28 mouse cellular contexts compared by ENCODE assay signal in genomic region chr16:38379493-38379892, GRCm38 (mm10). TPM values are rescaled to one million over a fixed set of nuclear protein-coding genes. Genes with fewer than 3 reads are reported as not detected.
"Had no signal": no experiment of that assay in that cellular context is flagged by ENCODE, and none has a peak within 500 bp of the region (broad histone marks: within the 10 kb centered on the region; RNA-seq: fewer than 3 reads in every experiment).

No protein-coding gene starts in this region.

- DNase-seq: lung, adult 2 months; lung, postnatal 14 days; lung, postnatal 36 days; retina, postnatal 1 day; right cerebral cortex, adult 18-20 months; right cerebral cortex, postnatal 25 days; right cerebral cortex, postnatal 4 days; spleen, adult 18-20 months; thymus, adult 18-20 months; thymus, postnatal 14 days; thymus, postnatal 36 days had no signal

- H3K9ac ChIP-seq: lung, embryonic 15.5 days; midbrain, embryonic 13.5 days; midbrain, embryonic 15.5 days; neural tube, embryonic 13.5 days; neural tube, embryonic 15.5 days had no signal

- H3K4me3 ChIP-seq: lung, embryonic 15.5 days; megakaryocyte, embryonic 14.5 days; midbrain, embryonic 13.5 days; midbrain, embryonic 15.5 days; neural tube, embryonic 13.5 days; neural tube, embryonic 15.5 days had no signal

- H3K9me3 ChIP-seq: lung, embryonic 15.5 days; megakaryocyte, embryonic 14.5 days; midbrain, embryonic 13.5 days; midbrain, embryonic 15.5 days; neural tube, embryonic 13.5 days; neural tube, embryonic 15.5 days had no signal

- H3K27me3 ChIP-seq: lung, embryonic 15.5 days; megakaryocyte, embryonic 14.5 days; midbrain, embryonic 13.5 days; midbrain, embryonic 15.5 days; neural tube, embryonic 13.5 days; neural tube, embryonic 15.5 days had no signal

- H3K4me2 ChIP-seq: lung, embryonic 15.5 days; midbrain, embryonic 11.5 days; midbrain, embryonic 13.5 days; midbrain, embryonic 15.5 days; neural tube, embryonic 13.5 days; neural tube, embryonic 15.5 days had no signal

- H3K36me3 ChIP-seq: lung, embryonic 15.5 days; midbrain, embryonic 13.5 days; midbrain, embryonic 15.5 days; neural tube, embryonic 13.5 days; neural tube, embryonic 15.5 days had no signal

- H3K27ac ChIP-seq: lung, embryonic 15.5 days; macrophage; midbrain, embryonic 13.5 days; midbrain, embryonic 15.5 days; neural tube, embryonic 13.5 days; neural tube, embryonic 15.5 days had no signal

RNA-seq across cellular contexts. Expression of gene Popdc2, which starts 17.5 kb away (rescaled TPM):
- total RNA-seq: monocyte, adult 5-6 weeks had no signal
- polyA plus RNA-seq: macrophage had no signal

RNA-seq across cellular contexts. Expression of gene Gm21987, which starts 32.7 kb away (rescaled TPM):
- total RNA-seq: megakaryocyte progenitor cell, adult 5-6 weeks; midbrain, postnatal 0 days; monocyte, adult 5-6 weeks had no signal
- polyA plus RNA-seq: liver, embryonic 16.5 days; lung, adult 2 months; lung, embryonic 15.5 days; lung, postnatal 0 days; macrophage; midbrain, embryonic 11.5 days; midbrain, embryonic 13.5 days; midbrain, embryonic 15.5 days; midbrain, postnatal 0 days; neural tube, embryonic 11.5 days; neural tube, embryonic 13.5 days; neural tube, embryonic 15.5 days; small intestine, adult 2 months; stomach, embryonic 14.5 days; thymus, postnatal 0 days had no signal

RNA-seq across cellular contexts. Expression of gene Maats1, which starts 37.5 kb away (rescaled TPM):
- total RNA-seq: megakaryocyte progenitor cell, adult 5-6 weeks; monocyte, adult 5-6 weeks had no signal
- polyA plus RNA-seq: macrophage; stomach, embryonic 14.5 days had no signal

RNA-seq across cellular contexts. Expression of gene Pla1a, which starts 53.5 kb away (rescaled TPM):
- total RNA-seq: megakaryocyte progenitor cell, adult 5-6 weeks; monocyte, adult 5-6 weeks had no signal
- polyA plus RNA-seq: macrophage; stomach, embryonic 14.5 days had no signal
